Mouse (Mus musculus) myocyte (in vitro differentiated cells): ENCODE measurements around the gene Pphln1. TPM values are rescaled to one million over a fixed set of nuclear protein-coding genes. Genes with fewer than 3 reads are reported as not detected.
A peak's percentile ranks its signal among the peaks of the same experiment; 100 is the strongest.

Source experiments
- H3K27me3 ChIP-seq: one replicate; pipeline ENCODE4 v1.6.1; 2011; ENCODE audit not compliant: control insufficient read depth, insufficient read depth, insufficient read length
- H3K36me3 ChIP-seq: one replicate; pipeline ENCODE4 v1.6.1; 2011; ENCODE audit not compliant: control insufficient read depth, insufficient read depth
- H3K4me2 ChIP-seq: one replicate; pipeline ENCODE4 v1.6.1; 2011; ENCODE audit warnings: low read depth, control low read depth
- H3K4me3 ChIP-seq: one replicate; pipeline ENCODE4 v1.5.1; 2011; ENCODE audit warnings: mild to moderate bottlenecking, control low read depth, moderate library complexity
- H3K79me2 ChIP-seq: one replicate; pipeline ENCODE4 v1.6.1; 2011; ENCODE audit not compliant: control insufficient read depth, insufficient read depth
- H3ac ChIP-seq: one replicate; pipeline ENCODE4 v1.6.1; 2011; ENCODE audit not compliant: control insufficient read depth, insufficient read length
- CEBPB ChIP-seq: IDR thresholded peaks from 2 replicates; pipeline ENCODE4 v1.6.1; 2011; ENCODE audit warnings: mild to moderate bottlenecking, moderate library complexity; ENCODE audit not compliant: poor library complexity, insufficient read depth, severe bottlenecking
- E2F4 ChIP-seq: IDR thresholded peaks from one replicate; pipeline ENCODE4 v1.6.1; 2011; ENCODE audit warnings: mild to moderate bottlenecking, control low read depth, moderate library complexity; ENCODE audit not compliant: insufficient read depth
- MAX ChIP-seq: IDR thresholded peaks from one replicate; pipeline ENCODE4 v1.6.1; 2011; ENCODE audit warnings: low read depth, mild to moderate bottlenecking, control low read depth
- MYOD1 ChIP-seq, 3 experiments: IDR thresholded peaks; one replicate each; pipeline ENCODE4 v1.6.1; 2011; ENCODE audit warnings: control low read depth in 2 of 3, low read depth in 2 of 3, mild to moderate bottlenecking in 2 of 3, moderate library complexity in 1 of 3; ENCODE audit not compliant: insufficient read length in 2 of 3, control insufficient read depth in 1 of 3
- MYOG ChIP-seq, 3 experiments: IDR thresholded peaks; one replicate each; pipeline ENCODE4 v1.6.1; 2011; ENCODE audit warnings: control low read depth in 2 of 3, low read depth in 2 of 3, mild to moderate bottlenecking in 2 of 3; ENCODE audit not compliant: insufficient read length in 2 of 3, control insufficient read depth in 1 of 3, insufficient read depth in 1 of 3
- POLR2A ChIP-seq: IDR thresholded peaks from one replicate; pipeline ENCODE4 v1.6.1; 2011; ENCODE audit warnings: low read depth, mild to moderate bottlenecking, control low read depth, moderate library complexity; ENCODE audit not compliant: insufficient read length
- POLR2AphosphoS2 ChIP-seq: IDR thresholded peaks from one replicate; pipeline ENCODE4 v1.6.1; 2011; ENCODE audit warnings: low read depth, control low read depth; ENCODE audit not compliant: insufficient read length
- REST ChIP-seq: IDR thresholded peaks from one replicate; pipeline ENCODE4 v1.6.1; 2011; ENCODE audit warnings: mild to moderate bottlenecking, control low read depth, moderate library complexity; ENCODE audit not compliant: insufficient read depth, insufficient read length
- SRF ChIP-seq: IDR thresholded peaks from one replicate; pipeline ENCODE4 v1.6.1; 2011; ENCODE audit warnings: low read depth; ENCODE audit not compliant: control insufficient read depth, insufficient read length
- TCF12 ChIP-seq: IDR thresholded peaks from one replicate; pipeline ENCODE4 v1.6.1; 2011; ENCODE audit warnings: mild to moderate bottlenecking, control low read depth; ENCODE audit not compliant: poor library complexity, insufficient read depth, severe bottlenecking
- TCF3 ChIP-seq: IDR thresholded peaks from one replicate; pipeline ENCODE4 v1.6.1; 2011; ENCODE audit warnings: low read depth, control low read depth; ENCODE audit not compliant: insufficient read length
- USF1 ChIP-seq: IDR thresholded peaks from one replicate; pipeline ENCODE4 v1.6.1; 2011; ENCODE audit warnings: low read depth, mild to moderate bottlenecking, control low read depth, moderate library complexity
- polyA plus RNA-seq: library from polyadenylated mRNA; unstranded; fragments of >200 nt; fragmentation: generic; extraction: Trizol; gene quantifications from one replicate; pipeline ENCODE4 v1.2.1, GENCODE M21; 2012; ENCODE audit warnings: missing spikeins

Pphln1 gene
- polyA plus RNA-seq, 1 experiment: 20.4 TPM

GRCm38 (mm10) chr15:93375696-93376095 is 22.5 kb upstream of the Pphln1 start:
- Histone ChIP-seq H3ac (no peak overlapping the region), H3K79me2 (no peaks in the 10 kb centered on the region), H3K4me3 (no peak overlapping the region), H3K36me3 (no peaks in the 10 kb centered on the region), H3K4me2 (no peak overlapping the region), H3K27me3 (no peaks in the 10 kb centered on the region)
- TF ChIP-seq USF1 (no peak), POLR2AphosphoS2 (no peak), MYOD1 (IDR thresholded peaks at IDR 0.05; ENCODE audit: control insufficient read depth in 1 of 3, insufficient read length in 2 of 3, low read depth in 2 of 3) (no peak), SRF (no peak), MYOG (IDR thresholded peaks at IDR 0.05; ENCODE audit: control insufficient read depth in 1 of 3, insufficient read depth in 1 of 3, insufficient read length in 2 of 3, low read depth in 2 of 3) (no peak), MAX (no peak), E2F4 (no peak), POLR2A (no peak), REST (no peak), TCF3 (no peak), CEBPB (no peak)

- Histone ChIP-seq H3K4me2 (no peak overlapping the region), H3K79me2 (no peaks in the 10 kb centered on the region), H3K36me3 (no peaks in the 10 kb centered on the region), H3K27me3 (no peaks in the 10 kb centered on the region), H3K4me3 (no peak overlapping the region), H3ac (no peak overlapping the region)
- no peak for TF ChIP-seq E2F4
- no peak for TF ChIP-seq POLR2AphosphoS2
- TF ChIP-seq CEBPB: no peak
- no peak for TF ChIP-seq SRF
These were observed 19.0 kb upstream of the Pphln1 start for GRCm38 (mm10) chr15:93379177-93379576.

- TF ChIP-seq MYOD1 (IDR thresholded peaks at IDR 0.05; ENCODE audit: control insufficient read depth in 1 of 3, insufficient read length in 2 of 3, low read depth in 2 of 3) (no peak), CEBPB (no peak), E2F4 (no peak), TCF12 (no peak), POLR2AphosphoS2 (no peak), REST (no peak), POLR2A (no peak), MYOG (IDR thresholded peaks at IDR 0.05; ENCODE audit: control insufficient read depth in 1 of 3, insufficient read depth in 1 of 3, insufficient read length in 2 of 3, low read depth in 2 of 3) (no peak), SRF (no peak), USF1 (no peak), MAX (no peak), TCF3 (no peak)
- Histone ChIP-seq H3K4me3 (no peak overlapping the region), H3K79me2 (no peaks in the 10 kb centered on the region), H3ac (no peak overlapping the region), H3K4me2 (no peak overlapping the region), H3K36me3 (peaks cover 16% of the 10 kb centered on the region), H3K27me3 (no peaks in the 10 kb centered on the region)
These were observed 16.8 kb upstream of the Pphln1 start for GRCm38 (mm10) chr15:93381337-93381736.

GRCm38 (mm10) chr15:93397269-93397668 is 881 bp upstream of the Pphln1 start:
- H3K4me3 ChIP-seq: peak overlapping the region; percentile 74
- H3K79me2 ChIP-seq: peaks cover 88% of the 10 kb centered on the region
- no peaks in the 10 kb centered on the region for H3K27me3 ChIP-seq
- TF ChIP-seq MYOG (IDR thresholded peaks at IDR 0.05; ENCODE audit: control insufficient read depth in 1 of 3, insufficient read depth in 1 of 3, insufficient read length in 2 of 3, low read depth in 2 of 3): no peak
- TF ChIP-seq TCF3: no peak
- TF ChIP-seq TCF12: no peak
- TF ChIP-seq POLR2A: no peak
- TF ChIP-seq E2F4: no peak
- TF ChIP-seq MYOD1 (IDR thresholded peaks at IDR 0.05; ENCODE audit: control insufficient read depth in 1 of 3, insufficient read length in 2 of 3, low read depth in 2 of 3): no peak
- no peak for TF ChIP-seq SRF
- no peak for TF ChIP-seq POLR2AphosphoS2
- no peak for TF ChIP-seq CEBPB
- TF ChIP-seq USF1: no peak
- TF ChIP-seq REST: no peak
- no peak for TF ChIP-seq MAX
- peaks cover 10% of the 10 kb centered on the region for H3K36me3 ChIP-seq
- H3ac ChIP-seq: peak overlapping the region; percentile 43
- H3K4me2 ChIP-seq: peak overlapping the region; percentile 97

GRCm38 (mm10) chr15:93398699-93399540 is 770 bp downstream of the Pphln1 start:
- H3K79me2 ChIP-seq: peaks cover 92% of the 10 kb centered on the region
- TF ChIP-seq CEBPB (no peak), POLR2AphosphoS2 (no peak), TCF12 (no peak), POLR2A (no peak), MAX (no peak), E2F4 (no peak), USF1 (no peak)
- peak overlapping the region; percentile 82 for H3K4me2 ChIP-seq
- H3K27me3 ChIP-seq: no peaks in the 10 kb centered on the region
- peak overlapping the region; percentile 74 for H3K4me3 ChIP-seq
- peaks cover 10% of the 10 kb centered on the region for H3K36me3 ChIP-seq
- peak overlapping the region; percentile 43 for H3ac ChIP-seq
